Mouse (Mus musculus) ES-E14 (cell line): ENCODE data around the gene Shcbp1l.

Experiments used
- CHD2 ChIP-seq: IDR thresholded peaks from 2 replicates; pipeline ENCODE4 v1.6.1; 2014; ENCODE audit warnings: mild to moderate bottlenecking, low read depth, low read length, inconsistent platforms
- HCFC1 ChIP-seq: IDR thresholded peaks from 2 replicates; pipeline ENCODE4 v1.6.1; 2012; ENCODE audit warnings: low read length, inconsistent platforms, borderline replicate concordance; ENCODE audit not compliant: insufficient read depth
- MAFK ChIP-seq: IDR thresholded peaks from 2 replicates; pipeline ENCODE4 v1.6.1; 2014; ENCODE audit warnings: mild to moderate bottlenecking, low read depth, low read length, inconsistent platforms; ENCODE audit not compliant: insufficient read depth
- ZC3H11A ChIP-seq: IDR thresholded peaks from 2 replicates; pipeline ENCODE4 v1.6.1; 2012; ENCODE audit warnings: low read depth, mild to moderate bottlenecking, inconsistent platforms, low read length, borderline replicate concordance
- ZNF384 ChIP-seq: IDR thresholded peaks from 2 replicates; pipeline ENCODE4 v1.6.1; 2012; ENCODE audit warnings: low read depth, low read length, inconsistent platforms

DNA sequence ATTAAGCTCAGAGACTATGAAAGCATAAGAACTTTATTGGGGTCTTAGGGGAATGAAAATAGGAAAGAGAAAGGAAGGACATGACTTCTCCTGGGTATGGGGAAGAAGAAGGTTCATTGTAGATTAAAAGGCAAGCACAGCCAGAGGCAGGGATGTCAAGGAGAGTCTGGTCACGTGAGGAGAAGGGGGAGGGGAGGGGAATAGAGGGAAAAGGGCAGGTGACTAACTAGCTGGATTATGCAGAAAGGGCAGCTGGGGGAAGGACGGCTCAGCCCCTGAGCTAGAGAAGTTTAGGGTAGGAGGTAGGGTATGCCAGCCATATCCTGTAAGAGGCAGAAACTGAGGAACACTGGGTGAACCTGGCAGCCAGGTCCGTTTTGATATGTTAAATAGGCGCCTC is 68.4 kb downstream of the Shcbp1l start:
- TF ChIP-seq MAFK (no peak), ZC3H11A (no peak), ZNF384 (no peak), HCFC1 (no peak), CHD2 (peak; percentile 41; the same call in 1 of the 2 replicates)
